ENCODE assay signal across 17 mouse cellular contexts in the genomic region with DNA sequence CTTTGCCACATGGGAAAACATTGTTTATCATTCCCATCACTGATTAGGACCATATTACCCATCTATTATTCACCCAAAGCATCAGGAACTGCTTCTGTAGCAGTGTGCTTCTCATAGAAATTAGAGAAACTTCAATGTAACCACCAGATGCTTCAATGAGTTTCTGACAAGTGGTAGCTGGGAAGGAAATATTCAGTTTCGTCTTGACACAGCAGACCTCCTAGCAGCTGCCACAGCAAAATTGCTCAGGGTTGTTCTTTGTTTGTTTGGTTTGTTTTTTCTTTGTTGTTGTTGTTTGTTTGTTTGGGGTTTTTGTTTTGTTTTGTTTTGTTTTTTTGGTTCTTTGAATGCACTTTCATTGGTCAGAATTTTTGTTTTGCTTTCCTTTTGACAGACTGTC.
"Had no signal": no experiment of that assay in that cellular context is flagged by ENCODE, and none has a peak within 500 bp of the region (broad histone marks: within the 10 kb centered on the region; RNA-seq: fewer than 3 reads in every experiment).

No protein-coding gene starts in this region.

- H3K4me1 ChIP-seq: neural tube, embryonic 12.5 days; neural tube, embryonic 13.5 days; neural tube, embryonic 15.5 days; stomach, embryonic 15.5 days had no signal

- H3K36me3 ChIP-seq: neural tube, embryonic 12.5 days; neural tube, embryonic 13.5 days; neural tube, embryonic 15.5 days; stomach, embryonic 15.5 days had no signal

- H3K4me2 ChIP-seq: neural tube, embryonic 12.5 days; neural tube, embryonic 13.5 days; neural tube, embryonic 15.5 days; stomach, embryonic 15.5 days had no signal

- H3K9ac ChIP-seq: neural tube, embryonic 12.5 days; neural tube, embryonic 13.5 days; neural tube, embryonic 15.5 days; stomach, embryonic 15.5 days had no signal

- DNase-seq: retina, postnatal 1 day; right cerebral cortex, adult 18-20 months; right cerebral cortex, postnatal 14 days; right cerebral cortex, postnatal 25 days; right cerebral cortex, postnatal 4 days; spleen, adult 18-20 months; thymus, adult 18-20 months; thymus, adult 2 months; thymus, postnatal 14 days; thymus, postnatal 25 days; thymus, postnatal 36 days; thymus, postnatal 4 days had no signal

- H3K9me3 ChIP-seq: neural tube, embryonic 12.5 days; neural tube, embryonic 13.5 days; neural tube, embryonic 15.5 days; stomach, embryonic 15.5 days had no signal

- H3K27me3 ChIP-seq: neural tube, embryonic 12.5 days; neural tube, embryonic 13.5 days; neural tube, embryonic 15.5 days; stomach, embryonic 15.5 days had no signal

- H3K27ac ChIP-seq: neural tube, embryonic 12.5 days; neural tube, embryonic 13.5 days; neural tube, embryonic 15.5 days; stomach, embryonic 15.5 days; stomach, postnatal 0 days had no signal

- H3K4me3 ChIP-seq: neural tube, embryonic 12.5 days; neural tube, embryonic 13.5 days; neural tube, embryonic 15.5 days; stomach, embryonic 15.5 days had no signal
